Mouse (Mus musculus) activated CD4-positive, CD25-positive, alpha-beta regulatory T cell, adult 9 weeks (primary cell): ENCODE measurements around the gene Orai3. TPM values are rescaled to one million over a fixed set of nuclear protein-coding genes. Genes with fewer than 3 reads are reported as not detected.

Experiments used
- polyA plus RNA-seq: library from polyadenylated mRNA; unstranded; fragments of 100-300 nt; shearing (Covaris generic); gene quantifications from one replicate; pipeline ENCODE4 v1.2.1, GENCODE M21; 2017

The Orai3 gene
- 32.8 TPM for polyA plus RNA-seq

DNA sequence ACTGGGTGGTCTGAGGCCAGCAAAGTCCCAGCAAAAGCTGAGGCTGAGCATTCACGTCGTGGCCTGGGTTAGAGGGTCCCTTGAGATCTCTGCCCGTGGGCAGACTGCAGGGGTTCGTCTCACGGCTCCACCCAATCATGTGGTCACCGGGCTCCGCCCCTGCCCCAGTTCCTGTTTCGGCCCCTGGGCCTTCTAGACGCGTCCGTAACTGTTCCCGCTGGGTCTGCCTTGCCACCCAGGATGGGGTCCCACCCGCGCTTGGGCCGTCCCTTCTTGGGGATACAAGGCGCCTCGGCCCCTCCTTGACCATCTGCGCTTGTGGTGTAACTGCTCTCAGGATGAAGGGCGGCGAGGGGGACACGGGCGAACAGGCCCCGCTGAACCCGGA, at the start of gene Orai3:
Orai3 (plus strand) TSS at position 165 of the 388 bp plus-strand sequence.

GRCm38 (mm10) chr7:127732066-127732465, 37.5 kb upstream of the Orai3 start, which contains the start of gene Ctf2:
Ctf2 (minus strand) TSS chr7:127732166.

DNA sequence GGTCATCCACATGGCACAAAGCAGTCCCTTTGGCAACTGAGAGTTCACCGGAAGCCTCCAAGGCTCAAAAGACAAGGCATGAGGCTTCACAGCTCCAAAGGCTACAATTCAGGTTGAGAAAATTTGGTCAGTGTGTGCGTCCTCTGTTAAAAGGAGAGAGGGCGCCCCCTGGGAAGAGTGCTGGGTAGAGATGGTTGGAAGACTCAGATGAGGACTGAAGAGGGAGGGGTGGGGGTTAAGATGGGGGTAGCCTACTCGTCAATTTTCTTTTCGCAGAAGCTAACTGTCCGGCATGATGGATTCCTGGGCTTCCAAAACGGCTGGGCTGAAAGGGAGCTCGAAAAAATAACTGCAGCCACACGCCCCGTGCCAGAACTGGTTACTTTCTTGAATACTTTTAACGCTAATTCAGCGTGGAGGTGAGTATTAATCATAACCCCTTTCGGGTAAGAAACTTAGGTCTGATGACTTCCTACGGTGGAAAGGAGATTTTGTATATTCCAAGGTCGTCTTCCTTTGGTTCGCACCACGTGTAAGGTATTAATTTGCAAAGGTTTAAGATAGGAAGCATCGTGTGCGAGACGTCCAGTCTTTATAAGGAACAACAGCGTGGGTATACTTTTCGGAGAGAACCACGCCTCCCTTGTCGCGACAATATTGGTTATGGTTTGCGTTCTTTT, 25.1 kb upstream of the Orai3 start, which contains the start of gene Fbxl19:
Fbxl19 (plus strand) TSS at position 178 of the 680 bp plus-strand sequence.

DNA sequence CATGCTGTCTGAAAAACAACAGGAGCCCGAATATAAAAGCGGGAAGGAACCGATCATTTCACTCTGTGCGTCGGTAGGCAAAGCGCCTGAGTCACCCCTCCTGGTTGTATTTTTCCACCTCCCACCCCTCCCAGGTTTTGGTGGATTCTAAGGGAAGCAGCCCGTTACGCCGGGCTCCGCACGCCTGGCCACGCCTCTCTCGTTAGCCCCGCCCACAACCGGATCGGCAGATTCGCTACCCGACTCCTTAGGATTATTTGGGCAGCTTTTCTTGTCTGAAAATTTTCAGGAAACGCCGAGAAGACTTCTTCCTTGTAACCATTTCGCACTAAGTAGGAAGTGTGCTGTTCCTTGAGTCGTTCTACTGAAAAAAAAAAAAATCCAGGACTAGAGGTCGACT, 6.8 kb downstream of the Orai3 start, which contains the start of gene Setd1a:
Setd1a (plus strand) TSS at position 245 of the 400 bp plus-strand sequence.

GRCm38 (mm10) chr7:127785308-127785707, 15.7 kb downstream of the Orai3 start, which contains the start of gene Gm49388:
Gm49388 (plus strand) TSS chr7:127785608.

GRCm38 (mm10) chr7:127800435-127801009, 30.9 kb downstream of the Orai3 start, which contains the start of gene Hsd3b7:
Hsd3b7 (plus strand) TSS chr7:127800604.

DNA sequence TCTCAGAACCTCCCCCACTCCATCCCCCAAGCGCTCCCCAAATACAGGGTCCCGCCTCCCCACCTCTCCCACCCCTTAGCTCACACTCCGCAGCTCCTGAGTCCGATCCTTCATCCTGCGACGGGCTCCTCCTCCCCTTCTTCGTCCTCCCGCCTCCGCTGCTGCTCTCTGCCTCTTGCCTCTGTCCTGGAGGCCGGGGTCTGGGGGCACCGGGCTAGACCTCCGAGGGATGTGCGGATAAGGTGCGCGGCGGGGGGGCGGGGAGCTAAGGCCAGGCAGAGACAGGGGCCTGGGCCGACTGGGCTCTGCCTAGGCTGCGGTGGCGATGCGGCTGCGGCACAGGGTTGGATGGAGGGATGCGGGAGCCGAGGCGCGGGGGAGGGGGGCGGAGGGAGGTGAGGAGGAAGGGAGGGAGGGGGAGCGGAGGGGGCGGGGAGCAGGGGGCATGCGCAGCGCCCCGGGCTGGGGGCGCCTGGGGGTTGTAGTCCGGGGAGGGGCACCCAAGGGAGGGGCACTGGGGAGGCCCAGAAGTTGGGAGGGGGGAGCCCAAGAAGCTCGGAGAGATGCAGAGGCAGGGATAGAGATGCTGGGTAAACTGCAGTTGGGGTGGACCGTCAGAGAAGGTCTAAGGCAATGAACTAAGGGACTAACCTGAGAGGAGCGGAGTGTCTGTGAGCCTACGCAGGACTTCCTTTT, 54.7 kb downstream of the Orai3 start, which contains the start of the genes Stx4a and Stx1b:
Stx4a (plus strand) TSS at position 119 of the 696 bp plus-strand sequence.
Stx1b (minus strand) TSS at position 374 of the 696 bp plus-strand sequence.

Other genes with a start within 250 kb of the Orai3 start
- 10.7 TPM for gene Tmem265, start 208.4 kb upstream of the Orai3 start, polyA plus RNA-seq
- gene Phkg2, start 196.5 kb upstream of the Orai3 start, polyA plus RNA-seq: 99.1 TPM
- gene Ccdc189, start 181.2 kb upstream of the Orai3 start, polyA plus RNA-seq: 0.99 TPM
- gene Rnf40, start 181.0 kb upstream of the Orai3 start, polyA plus RNA-seq: 137 TPM
- gene Zfp629, start 154.0 kb upstream of the Orai3 start, polyA plus RNA-seq: 1.3 TPM
- gene Bcl7c, start 60.9 kb upstream of the Orai3 start, polyA plus RNA-seq: 20.6 TPM
- not detected for gene Ctf1, start 57.1 kb upstream of the Orai3 start, polyA plus RNA-seq
- not detected for gene Ctf2, start 37.6 kb upstream of the Orai3 start, polyA plus RNA-seq
- gene Fbxl19, start 25.3 kb upstream of the Orai3 start, polyA plus RNA-seq: 0.89 TPM
- gene Setd1a, start 6.9 kb downstream of the Orai3 start, polyA plus RNA-seq: 1.5 TPM
- not detected for gene Gm49388, start 15.8 kb downstream of the Orai3 start, polyA plus RNA-seq
- gene Hsd3b7, start 30.8 kb downstream of the Orai3 start, polyA plus RNA-seq: 4.9 TPM
- gene Stx4a, start 54.5 kb downstream of the Orai3 start, polyA plus RNA-seq: 168 TPM
- not detected for gene Stx1b, start 54.7 kb downstream of the Orai3 start, polyA plus RNA-seq
- 65.1 TPM for gene Zfp646, start 106.4 kb downstream of the Orai3 start, polyA plus RNA-seq
- gene Zfp668, start 107.0 kb downstream of the Orai3 start, polyA plus RNA-seq: 21.6 TPM
- gene Prss53, start 121.2 kb downstream of the Orai3 start, polyA plus RNA-seq: 0.81 TPM
- gene Gm21974, start 125.6 kb downstream of the Orai3 start, polyA plus RNA-seq: not detected
- 54.2 TPM for gene Vkorc1, start 125.8 kb downstream of the Orai3 start, polyA plus RNA-seq
- 52.5 TPM for gene Bckdk, start 134.3 kb downstream of the Orai3 start, polyA plus RNA-seq
- gene Kat8, start 142.7 kb downstream of the Orai3 start, polyA plus RNA-seq: 51.7 TPM
- not detected for gene Prss8, start 160.3 kb downstream of the Orai3 start, polyA plus RNA-seq
- 5.0 TPM for gene Prss36, start 176.9 kb downstream of the Orai3 start, polyA plus RNA-seq
- 135 TPM for gene Fus, start 197.6 kb downstream of the Orai3 start, polyA plus RNA-seq
- 339 TPM for gene Pycard, start 224.1 kb downstream of the Orai3 start, polyA plus RNA-seq
- not detected for gene Trim72, start 234.1 kb downstream of the Orai3 start, polyA plus RNA-seq